Mouse (Mus musculus): ENCODE data around the gene Klrb1b. TPM values are rescaled to one million over a fixed set of nuclear protein-coding genes. Genes with fewer than 3 reads are reported as not detected.

Klrb1b gene
- total and polyA plus RNA-seq, 2 experiments from 2014 or later, result not detected

GRCm38 (mm10) chr6:128850671-128851070 lies 24.5 kb upstream of the Klrb1b start:
- Histone ChIP-seq H3K36me3 (replicated peaks; ENCODE audit: control insufficient read depth, insufficient read depth, low read length) (no peaks in the 10 kb centered on the region), H3K4me2 (ENCODE audit: low read depth, low read length) (no peak overlapping the region), H3K9ac (replicated peaks; ENCODE audit: low read depth, low read length) (no peak overlapping the region), H3K4me3 (ENCODE audit: low read depth, low read length) (no peak overlapping the region), H3K9me3 (replicated peaks; ENCODE audit: control insufficient read depth, low read length) (no peaks in the 10 kb centered on the region), H3K4me1 (ENCODE audit: control insufficient read depth, insufficient read depth) (peaks cover 3% of the 10 kb centered on the region; the same call in 1 of the 2 replicates), H3K27ac (ENCODE audit: low read depth) (no peak overlapping the region; the same call in 1 of the 2 replicates), H3K27me3 (ENCODE audit: control insufficient read depth, insufficient read depth, low read length) (no peaks in the 10 kb centered on the region)
- no peak for TF ChIP-seq CTCF (IDR thresholded peaks at IDR 0.05; ENCODE audit: low read depth)
- TF ChIP-seq EP300 (IDR thresholded peaks at IDR 0.05; ENCODE audit: low read depth), result no peak
- ATAC-seq (ENCODE audit: insufficient read depth, low read depth) (no peak), DNase-seq (ENCODE audit: low spot score) (no peak)
- WGBS, result 8% methylated on average over 2 of the region's 2 CpGs

GRCm38 (mm10) chr6:128849902-128850301 lies 23.8 kb upstream of the Klrb1b start:
- no peaks in the 10 kb centered on the region for H3K36me3 ChIP-seq (replicated peaks; ENCODE audit: control insufficient read depth, insufficient read depth, low read length)
- H3K27ac ChIP-seq (ENCODE audit: low read depth), result no peak overlapping the region
- DNase-seq (ENCODE audit: low spot score) (peak; percentile 45), ATAC-seq (ENCODE audit: insufficient read depth, low read depth) (0 out of 2 replicates have a peak, but pooled peaks have one; percentile 17)
- H3K27me3 ChIP-seq (ENCODE audit: control insufficient read depth, insufficient read depth, low read length), result no peaks in the 10 kb centered on the region
- no peak overlapping the region for H3K4me3 ChIP-seq (ENCODE audit: low read depth, low read length)
- H3K4me1 ChIP-seq (ENCODE audit: control insufficient read depth, insufficient read depth), result peaks cover 3% of the 10 kb centered on the region; the same call in 1 of the 2 replicates
- no peaks in the 10 kb centered on the region for H3K9me3 ChIP-seq (replicated peaks; ENCODE audit: control insufficient read depth, low read length)
- H3K4me2 ChIP-seq (ENCODE audit: low read depth, low read length), result no peak overlapping the region
- 56% methylated on average over 2 of the region's 2 CpGs for WGBS
- H3K9ac ChIP-seq (replicated peaks; ENCODE audit: low read depth, low read length), result no peak overlapping the region
- no peak for TF ChIP-seq EP300 (IDR thresholded peaks at IDR 0.05; ENCODE audit: low read depth)
- peak; percentile 65 for TF ChIP-seq CTCF (IDR thresholded peaks at IDR 0.05; ENCODE audit: low read depth)

- DNase-seq (ENCODE audit: low spot score) (no peak), ATAC-seq (ENCODE audit: insufficient read depth, low read depth) (no peak)
- no peak for TF ChIP-seq CTCF (IDR thresholded peaks at IDR 0.05; ENCODE audit: low read depth)
- no peak for TF ChIP-seq EP300 (IDR thresholded peaks at IDR 0.05; ENCODE audit: low read depth)
- Histone ChIP-seq H3K4me2 (ENCODE audit: low read depth, low read length) (no peak overlapping the region), H3K27me3 (ENCODE audit: control insufficient read depth, insufficient read depth, low read length) (no peaks in the 10 kb centered on the region), H3K27ac (ENCODE audit: low read depth) (no peak overlapping the region), H3K9me3 (replicated peaks; ENCODE audit: control insufficient read depth, low read length) (no peaks in the 10 kb centered on the region), H3K4me3 (ENCODE audit: low read depth, low read length) (no peak overlapping the region), H3K4me1 (ENCODE audit: control insufficient read depth, insufficient read depth) (peaks cover 9% of the 10 kb centered on the region), H3K9ac (replicated peaks; ENCODE audit: low read depth, low read length) (no peak overlapping the region), H3K36me3 (replicated peaks; ENCODE audit: control insufficient read depth, insufficient read depth, low read length) (no peaks in the 10 kb centered on the region)
- WGBS, result 88% methylated on average over 4 of the region's 4 CpGs
These were observed 21.3 kb upstream of the Klrb1b start for GRCm38 (mm10) chr6:128847401-128847800.

GRCm38 (mm10) chr6:128845998-128846542 lies 19.9 kb upstream of the Klrb1b start:
- TF ChIP-seq CTCF (IDR thresholded peaks at IDR 0.05; ENCODE audit: low read depth) (no peak), EP300 (IDR thresholded peaks at IDR 0.05; ENCODE audit: low read depth) (no peak)
- Histone ChIP-seq H3K27ac (ENCODE audit: low read depth) (no peak overlapping the region), H3K9me3 (replicated peaks; ENCODE audit: control insufficient read depth, low read length) (no peaks in the 10 kb centered on the region), H3K36me3 (replicated peaks; ENCODE audit: control insufficient read depth, insufficient read depth, low read length) (no peaks in the 10 kb centered on the region), H3K27me3 (ENCODE audit: control insufficient read depth, insufficient read depth, low read length) (no peaks in the 10 kb centered on the region), H3K9ac (replicated peaks; ENCODE audit: low read depth, low read length) (no peak overlapping the region), H3K4me3 (ENCODE audit: low read depth, low read length) (no peak overlapping the region), H3K4me2 (ENCODE audit: low read depth, low read length) (no peak overlapping the region), H3K4me1 (ENCODE audit: control insufficient read depth, insufficient read depth) (peaks cover 15% of the 10 kb centered on the region)
- ATAC-seq (ENCODE audit: insufficient read depth, low read depth), result no peak
- 61% methylated on average over 6 of the region's 9 CpGs for WGBS
- no peak for DNase-seq (ENCODE audit: low spot score)

GRCm38 (mm10) chr6:128845319-128845979 lies 19.3 kb upstream of the Klrb1b start:
- H3K9ac ChIP-seq (replicated peaks; ENCODE audit: low read depth, low read length), result no peak overlapping the region
- H3K4me1 ChIP-seq (ENCODE audit: control insufficient read depth, insufficient read depth), result peaks cover 12% of the 10 kb centered on the region
- H3K36me3 ChIP-seq (replicated peaks; ENCODE audit: control insufficient read depth, insufficient read depth, low read length), result no peaks in the 10 kb centered on the region
- peak; percentile 89 for DNase-seq (ENCODE audit: low spot score)
- no peak overlapping the region for H3K4me2 ChIP-seq (ENCODE audit: low read depth, low read length)
- peak overlapping the region; percentile 70; the same call in 1 of the 2 replicates for H3K27ac ChIP-seq (ENCODE audit: low read depth)
- no peaks in the 10 kb centered on the region for H3K27me3 ChIP-seq (ENCODE audit: control insufficient read depth, insufficient read depth, low read length)
- H3K4me3 ChIP-seq (ENCODE audit: low read depth, low read length), result no peak overlapping the region
- peak; percentile 98 for TF ChIP-seq CTCF (IDR thresholded peaks at IDR 0.05; ENCODE audit: low read depth)
- TF ChIP-seq EP300 (IDR thresholded peaks at IDR 0.05; ENCODE audit: low read depth), result no peak
- peak; percentile 47; the same call in 1 of the 2 replicates for ATAC-seq (ENCODE audit: insufficient read depth, low read depth)
- WGBS, result 32% methylated on average over 7 of the region's 7 CpGs
- H3K9me3 ChIP-seq (replicated peaks; ENCODE audit: control insufficient read depth, low read length), result no peaks in the 10 kb centered on the region
